33 mouse cellular contexts compared by ENCODE assay signal in genomic region chr7:145250225-145250624, GRCm38 (mm10). TPM values are rescaled to one million over a fixed set of nuclear protein-coding genes. Genes with fewer than 3 reads are reported as not detected.
DNase-seq lines count a peak whose midpoint lies in the region; TF ChIP-seq lines count a peak whose summit lies in the region.
"Had no signal": no experiment of that assay in that cellular context is flagged by ENCODE, and none has a peak within 500 bp of the region (broad histone marks: within the 10 kb centered on the region; RNA-seq: fewer than 3 reads in every experiment).

No protein-coding gene starts in this region.

- no peak overlapping the region for H3K4me3 ChIP-seq in cerebellum, adult 2 months (replicated peaks; ENCODE audit: insufficient read depth, low read depth, low read length)
- H3K4me3 ChIP-seq: erythroblast, embryonic 14.5 days; forebrain, embryonic 12.5 days; hindbrain, embryonic 10.5 days; hindbrain, embryonic 15.5 days; liver, embryonic 15.5 days; midbrain, embryonic 10.5 days; midbrain, embryonic 15.5 days; myocyte; neural tube, embryonic 12.5 days had no signal

- DNase-seq in left cerebral cortex, postnatal 4 days, result peak; percentile 66
- DNase-seq in left cerebral cortex, postnatal 10 days (ENCODE audit: extremely low spot score in 1 of 2, low spot score in 2 of 2), result no peak
- DNase-seq in cerebellum, adult 2 months, result peak; percentile 73 to 85
- peak; percentile 74 to 79 for DNase-seq in cerebellum, postnatal 14 days
- no peak for DNase-seq in kidney, adult 8-10 months
- DNase-seq in lung, postnatal 4 days, result no peak
- no peak for DNase-seq in right cerebral cortex, postnatal 4 days
- DNase-seq: adrenal gland, postnatal 25 days; forebrain, postnatal 0 days; gastrocnemius, postnatal 14 days; heart, postnatal 14 days; kidney, adult 2 months; kidney, postnatal 10 days; layer of hippocampus, postnatal 36 days; lung, embryonic 14.5 days; lung, postnatal 14 days had no signal

- TF ChIP-seq CTCF in cerebellum, adult 2 months (IDR thresholded peaks at IDR 0.05; ENCODE audit: borderline replicate concordance, insufficient read depth, low read depth, low read length), result no peak

- TF ChIP-seq POLR2A in cerebellum, adult 2 months (IDR thresholded peaks at IDR 0.05; ENCODE audit: borderline replicate concordance, insufficient read depth, low read length), result no peak

- no peaks in the 10 kb centered on the region for H3K27me3 ChIP-seq in cerebellum, adult 2 months (ENCODE audit: control insufficient read depth, insufficient read depth, low read length)
- H3K27me3 ChIP-seq: forebrain, embryonic 12.5 days; hindbrain, embryonic 15.5 days; liver, embryonic 15.5 days; midbrain, embryonic 15.5 days; neural tube, embryonic 12.5 days had no signal

- H3K4me1 ChIP-seq in cerebellum, adult 2 months (ENCODE audit: control insufficient read depth, insufficient read depth, low read length), result peaks cover 42% of the 10 kb centered on the region
- H3K4me1 ChIP-seq: hindbrain, embryonic 15.5 days; midbrain, embryonic 15.5 days; neural tube, embryonic 12.5 days had no signal

- intact Hi-C loops in left cerebral cortex, postnatal 4 days (cut with DNase I), result no loop called here
- intact Hi-C loops in left cerebral cortex, postnatal 10 days (cut with DNase I), result no loop called here

- H3K27ac ChIP-seq in cerebellum, adult 2 months (ENCODE audit: insufficient read depth, low read length), result peak overlapping the region; percentile 6
- H3K27ac ChIP-seq: forebrain, embryonic 12.5 days; hindbrain, embryonic 10.5 days; hindbrain, embryonic 15.5 days; liver, embryonic 15.5 days; midbrain, embryonic 10.5 days; midbrain, embryonic 15.5 days; neural tube, embryonic 12.5 days had no signal

- 50% methylated on average over 9 of the region's 9 CpGs for WGBS in cerebellum, adult 2 months

RNA-seq across cellular contexts. Expression of gene Tpcn2, which starts 33.6 kb away (rescaled TPM):
- total RNA-seq in left cerebral cortex, postnatal 4 days (2021), result 1 to 10 TPM; 4.7 to 5.0 TPM
- 1 to 10 TPM; 4.1 to 4.5 TPM for total RNA-seq in left cerebral cortex, postnatal 10 days (2021)
- polyA plus RNA-seq in cerebellum, adult 2 months (2012; rRNA removed), result 24.4 and 29.0 TPM in 2 replicates
- polyA plus RNA-seq: erythroblast, embryonic 14.5 days had no signal

RNA-seq across cellular contexts. Expression of gene 1810010D01Rik, which starts 42.3 kb away (rescaled TPM):
- total RNA-seq in left cerebral cortex, postnatal 4 days (2021), result not detected
- total RNA-seq in left cerebral cortex, postnatal 10 days (2021), result under 1 TPM in 1 of 2 experiments, not detected in 1; 0.73 TPM
- 11.3 and 13.6 TPM in 2 replicates for polyA plus RNA-seq in cerebellum, adult 2 months (2012; rRNA removed)
- total RNA-seq: adrenal gland, adult 18-20 months; granulocyte monocyte progenitor cell, adult 5-6 weeks; liver, adult 2 months; megakaryocyte progenitor cell, adult 5-6 weeks; MEL had no signal
- polyA plus RNA-seq: erythroblast, embryonic 14.5 days; heart, embryonic 14.5 days; hindbrain, embryonic 15.5 days; inflammation-experienced regulatory T-cells, adult 6 months; limb, embryonic 11.5 days; midbrain, embryonic 15.5 days; myocyte had no signal

RNA-seq across cellular contexts. Expression of gene Mrgprf, which starts 50.4 kb away (rescaled TPM):
- 1 to 10 TPM; 2.2 to 3.0 TPM for total RNA-seq in left cerebral cortex, postnatal 4 days (2021)
- total RNA-seq in left cerebral cortex, postnatal 10 days (2021), result 1 to 10 TPM; 1.6 to 2.1 TPM
- 24.0 and 30.8 TPM in 2 replicates for polyA plus RNA-seq in cerebellum, adult 2 months (2012; rRNA removed)
- total RNA-seq: granulocyte monocyte progenitor cell, adult 5-6 weeks; liver, adult 2 months; megakaryocyte progenitor cell, adult 5-6 weeks; MEL had no signal
- polyA plus RNA-seq: erythroblast, embryonic 14.5 days; inflammation-experienced regulatory T-cells, adult 6 months had no signal

Comparison
In these comparisons a context has a peak if more than half of its experiments do, and no peak if none do; other contexts are left out.
1. DNase-seq: peak in left cerebral cortex, postnatal 4 days (single experiment), cerebellum, adult 2 months (2 of 2) and cerebellum, postnatal 14 days (2 of 2); none in left cerebral cortex, postnatal 10 days (0 of 2), kidney, adult 8-10 months (0 of 2), lung, postnatal 4 days (0 of 2) and right cerebral cortex, postnatal 4 days (single experiment).